Mouse (Mus musculus): ENCODE results near the gene Slc25a11.

- TF ChIP-seq CHD2 (IDR thresholded peaks at IDR 0.05; ENCODE audit: low read depth, low read length) (no peak), ZC3H11A (IDR thresholded peaks at IDR 0.05; ENCODE audit: borderline replicate concordance, low read depth, low read length) (no peak), HCFC1 (IDR thresholded peaks at IDR 0.05; ENCODE audit: borderline replicate concordance, insufficient read depth, low read length) (no peak)
Observed at GRCm38 (mm10) chr11:70641241-70641640, 6.0 kb downstream of the Slc25a11 start.
